Mouse (Mus musculus) testis, adult 2 months (tissue): ENCODE measurements at regions not wholly inside any gene's neighbourhood (a gene's known extent, or its start where the extent isn't known, plus 50 kb on each side); places are given as distances from the start of the nearest gene placed in this dataset.
A peak's percentile ranks its signal among the peaks of the same experiment; 100 is the strongest.
"Not testable (repeated sequence)": the region's sequence is repeated elsewhere in the genome, so short reads cannot be mapped to it uniquely, and the experiment has no call there.

Source experiments
- H3K27ac ChIP-seq: fragments of 200-500 bp; 2 replicates; pipeline ENCODE4 v1.5.1; 2012; ENCODE audit warnings: low read depth, low read length; ENCODE audit not compliant: control insufficient read depth, insufficient read depth
- H3K27me3 ChIP-seq: fragments of 200-500 bp; 2 replicates; pipeline ENCODE4 v1.6.1; 2012; ENCODE audit warnings: mild to moderate bottlenecking, low read length, moderate library complexity; ENCODE audit not compliant: control insufficient read depth, insufficient read depth
- H3K36me3 ChIP-seq: fragments of 200-500 bp; 2 replicates; pipeline ENCODE4 v1.6.1; 2012; ENCODE audit warnings: mild to moderate bottlenecking, low read length; ENCODE audit not compliant: control insufficient read depth, insufficient read depth
- H3K4me1 ChIP-seq: fragments of 200-500 bp; 2 replicates; pipeline ENCODE4 v1.6.1; 2012; ENCODE audit warnings: low read length; ENCODE audit not compliant: control insufficient read depth, insufficient read depth
- H3K4me3 ChIP-seq: fragments of 200-500 bp; 2 replicates; pipeline ENCODE4 v1.5.1; 2012; ENCODE audit warnings: low read depth, mild to moderate bottlenecking, low read length, moderate library complexity, mixed read lengths; ENCODE audit not compliant: control insufficient read depth
- CTCF ChIP-seq: fragments of 200-500 bp; IDR thresholded peaks from 2 replicates; pipeline ENCODE4 v1.5.1; 2012; ENCODE audit warnings: low read depth, mild to moderate bottlenecking, inconsistent platforms, low read length, moderate library complexity; ENCODE audit not compliant: control insufficient read depth, insufficient read depth, insufficient replicate concordance
- POLR2A ChIP-seq: fragments of 200-500 bp; IDR thresholded peaks from 2 replicates; pipeline ENCODE4 v1.6.1; 2012; ENCODE audit warnings: low read depth, mild to moderate bottlenecking, inconsistent platforms, low read length, moderate library complexity; ENCODE audit not compliant: control insufficient read depth

DNA sequence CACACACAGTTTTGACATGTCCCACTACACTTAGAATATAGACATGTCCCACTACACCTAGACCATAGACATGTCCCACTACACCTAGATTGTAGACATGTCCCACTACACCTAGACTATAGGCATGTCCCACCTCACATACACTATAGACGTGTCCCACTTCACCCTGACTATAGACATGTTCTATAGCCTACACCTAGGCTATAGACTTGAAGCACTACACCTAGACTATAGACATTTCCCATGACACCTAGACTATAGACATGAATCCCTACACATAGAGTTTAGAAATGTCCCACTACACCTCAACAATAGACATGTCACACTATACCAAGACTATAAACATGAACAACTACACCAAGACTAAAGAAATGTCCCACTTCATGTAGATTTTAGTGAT is 2580.9 kb downstream of the Gm37988 start:
- no peaks in the 10 kb centered on the region for H3K4me1 ChIP-seq
- TF ChIP-seq POLR2A, result no peak
- TF ChIP-seq CTCF, result no peak
- H3K36me3 ChIP-seq, result no peaks in the 10 kb centered on the region
- H3K27ac ChIP-seq, result no peak overlapping the region
- no peaks in the 10 kb centered on the region for H3K27me3 ChIP-seq
- H3K4me3 ChIP-seq, result no peak overlapping the region

DNA sequence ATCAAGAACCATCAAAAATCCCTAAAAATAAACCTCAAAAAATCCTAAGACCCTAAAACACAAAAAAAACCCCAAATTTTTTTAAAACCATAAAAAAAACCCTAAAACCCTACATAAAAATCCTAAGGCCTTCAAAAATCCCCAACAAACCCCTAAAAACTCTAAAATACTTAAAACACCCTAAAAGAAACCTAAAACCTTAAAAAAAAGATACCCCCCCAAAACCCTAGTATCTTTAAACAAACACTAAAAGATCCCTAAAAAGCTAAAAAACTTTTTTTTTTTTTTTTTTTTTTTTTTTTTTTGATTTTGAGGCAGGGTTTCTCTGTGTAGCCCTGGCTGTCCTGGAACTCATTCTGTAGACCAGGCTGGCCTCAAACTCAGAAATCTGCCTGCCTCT is 2585.8 kb downstream of the Gm37988 start:
- no peaks in the 10 kb centered on the region for H3K27me3 ChIP-seq
- TF ChIP-seq CTCF, result no peak
- TF ChIP-seq POLR2A, result no peak

DNA sequence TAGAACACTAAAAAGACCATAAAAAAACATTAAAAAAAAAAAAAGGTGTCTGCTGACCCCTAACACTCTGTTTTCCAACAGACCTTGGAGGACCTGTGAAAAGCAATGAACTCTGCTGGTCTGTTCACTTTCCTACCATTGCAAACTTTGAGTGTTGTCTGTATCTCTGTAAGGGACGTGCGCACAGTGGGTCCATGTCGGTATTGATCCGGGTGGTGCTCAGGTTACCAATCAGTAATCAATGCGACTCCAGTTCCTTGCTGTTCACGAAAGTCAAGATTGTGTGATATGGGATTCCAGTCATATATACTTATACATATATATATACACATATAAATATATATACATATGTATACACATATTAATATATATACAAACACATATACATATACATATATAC is 2586.5 kb downstream of the Gm37988 start:
- H3K27me3 ChIP-seq, result no peaks in the 10 kb centered on the region
- H3K36me3 ChIP-seq, result no peaks in the 10 kb centered on the region
- no peak overlapping the region for H3K4me3 ChIP-seq
- H3K4me1 ChIP-seq, result peaks cover 2% of the 10 kb centered on the region
- no peak overlapping the region for H3K27ac ChIP-seq
- TF ChIP-seq POLR2A, result no peak
- TF ChIP-seq CTCF, result no peak

More for the DNA sequence above, 2585.8 kb downstream of the Gm37988 start:
- H3K4me3 ChIP-seq, result no peak overlapping the region
- peaks cover 2% of the 10 kb centered on the region for H3K4me1 ChIP-seq
- H3K36me3 ChIP-seq, result no peaks in the 10 kb centered on the region
- no peak overlapping the region for H3K27ac ChIP-seq

DNA sequence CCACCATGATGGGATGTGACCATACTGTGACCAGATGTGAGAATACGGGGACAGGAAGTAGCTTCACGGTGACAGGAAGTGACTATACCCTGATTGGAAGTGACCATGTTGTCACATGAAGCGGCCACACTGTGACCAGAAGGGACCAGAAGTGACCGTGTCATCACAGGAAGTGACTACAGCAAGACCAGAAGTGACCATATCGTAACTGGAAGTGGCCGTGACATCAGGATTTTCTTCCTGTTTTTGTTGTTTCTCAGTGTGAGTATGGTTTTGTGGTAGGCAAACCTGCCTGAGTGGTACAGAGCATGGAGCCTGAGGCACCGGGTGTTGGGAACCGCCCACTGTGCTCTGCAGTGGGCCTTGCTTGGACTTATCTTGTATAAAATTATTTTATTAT is 2587.8 kb downstream of the Gm37988 start:
- no peaks in the 10 kb centered on the region for H3K27me3 ChIP-seq
- TF ChIP-seq CTCF (no peak), POLR2A (no peak)
- no peak overlapping the region for H3K4me3 ChIP-seq
- H3K4me1 ChIP-seq, result peaks cover 2% of the 10 kb centered on the region
- no peak overlapping the region for H3K27ac ChIP-seq
- H3K36me3 ChIP-seq, result no peaks in the 10 kb centered on the region

DNA sequence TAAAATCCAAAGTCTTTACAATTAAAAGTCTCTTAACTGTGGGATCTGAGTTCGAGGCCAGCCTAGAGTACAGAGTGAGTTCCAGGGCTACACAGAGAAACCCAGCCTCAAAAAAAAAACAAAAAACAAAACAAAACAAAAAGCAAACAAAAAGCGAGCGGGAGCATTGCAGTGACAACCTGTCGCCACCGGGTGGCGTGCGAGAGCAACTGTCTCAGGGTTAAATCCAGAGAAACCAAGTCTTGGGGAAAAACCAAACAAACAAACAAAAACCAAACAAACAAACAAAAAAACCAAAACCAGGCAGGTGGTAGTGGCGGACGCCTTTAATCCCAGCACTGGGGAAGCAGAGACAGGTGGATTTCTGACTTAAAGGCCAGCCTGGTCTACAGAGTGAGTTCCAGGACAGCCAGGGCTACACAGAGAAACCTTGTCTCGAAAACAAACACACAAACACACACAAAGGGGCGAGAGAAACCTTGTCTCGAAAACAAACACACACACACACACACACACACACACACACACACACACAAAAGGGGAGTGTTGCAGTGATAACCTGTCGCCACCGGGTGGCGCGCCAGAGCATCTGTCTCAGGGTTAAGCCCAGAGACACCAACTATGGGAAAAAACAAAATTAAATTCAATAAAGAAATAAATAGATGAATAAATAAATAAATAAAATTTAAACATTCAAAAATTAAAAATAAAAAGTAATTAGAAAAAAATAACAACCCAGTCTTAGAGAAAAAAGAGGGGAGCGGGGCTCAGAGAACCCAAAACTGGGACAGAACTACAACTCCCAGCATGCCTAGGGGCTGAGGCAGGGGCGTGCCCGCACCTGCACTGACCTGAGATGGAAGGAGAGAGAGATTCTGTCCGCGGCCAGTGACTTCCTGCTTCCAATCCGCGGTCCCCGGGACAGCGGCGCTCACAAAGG is 2589.4 kb downstream of the Gm37988 start:
- peaks cover 2% of the 10 kb centered on the region for H3K4me1 ChIP-seq
- peak overlapping the region; percentile 98 for H3K27ac ChIP-seq
- H3K4me3 ChIP-seq, result peak overlapping the region; percentile 99
- H3K27me3 ChIP-seq, result no peaks in the 10 kb centered on the region
- no peaks in the 10 kb centered on the region for H3K36me3 ChIP-seq
- TF ChIP-seq CTCF, result peak; percentile 85
- no peak for TF ChIP-seq POLR2A

DNA sequence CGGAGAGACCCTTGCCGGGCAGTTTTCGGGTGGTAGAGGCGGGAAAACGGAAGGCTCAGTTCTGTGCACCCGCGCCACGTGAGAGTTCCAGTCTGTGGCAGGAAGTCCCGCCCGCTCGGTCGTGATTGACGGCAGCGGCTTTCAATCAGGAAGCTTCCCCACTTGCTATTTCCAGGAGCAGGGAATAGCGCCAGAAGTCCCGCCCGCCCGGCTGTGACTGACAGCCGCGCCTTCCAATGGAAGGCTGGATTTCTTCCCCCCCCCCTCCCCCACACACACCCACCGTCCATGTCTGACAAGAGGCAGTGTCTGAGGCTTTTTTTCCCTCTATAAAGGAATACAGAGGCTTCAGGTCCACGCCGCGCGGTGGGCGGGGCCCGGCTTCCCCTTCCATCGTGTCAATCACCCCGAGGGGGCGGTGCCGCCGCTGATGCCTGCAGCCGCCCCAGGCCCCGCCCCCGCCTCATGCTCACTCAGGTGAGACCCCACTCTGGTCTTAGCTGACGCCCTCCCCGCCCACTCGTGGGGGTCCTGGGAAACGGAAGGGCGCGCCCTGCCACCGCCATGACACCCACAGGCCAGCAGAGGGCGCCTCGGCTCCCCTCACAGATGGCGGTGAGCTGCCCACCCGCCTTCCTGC is 2590.2 kb downstream of the Gm37988 start:
- no peaks in the 10 kb centered on the region for H3K27me3 ChIP-seq
- TF ChIP-seq POLR2A (0 out of 2 replicates have a peak, but pooled peaks have one; percentile 24), CTCF (peak; percentile 75)

DNA sequence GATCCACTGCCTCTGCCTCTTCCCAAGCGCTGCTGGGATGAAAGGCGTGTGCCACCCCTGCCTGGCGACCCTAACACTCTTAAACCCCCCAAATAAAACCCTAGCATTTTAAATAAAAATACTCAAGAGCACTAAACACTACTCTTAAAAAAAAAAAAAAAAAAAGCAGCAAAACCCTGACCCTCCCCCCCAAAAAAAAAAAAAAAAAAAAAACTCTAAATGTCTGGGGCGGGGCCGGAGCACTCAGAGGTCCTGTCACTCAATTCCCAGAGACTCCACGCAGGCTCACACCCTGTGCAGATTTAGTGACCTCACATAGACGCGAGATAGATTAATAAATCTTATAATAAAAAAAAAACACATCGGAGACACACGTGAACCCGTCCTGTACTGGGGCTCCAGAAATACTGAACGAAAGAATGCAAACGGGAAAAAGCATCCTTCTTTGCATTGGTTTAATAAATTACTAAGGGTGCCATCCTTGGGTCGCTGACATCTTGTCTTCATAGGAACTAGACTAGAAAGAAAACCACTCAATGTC is 2591.1 kb downstream of the Gm37988 start:
- Histone ChIP-seq H3K4me3 (peak overlapping the region; percentile 94), H3K4me1 (peaks cover 2% of the 10 kb centered on the region), H3K36me3 (no peaks in the 10 kb centered on the region), H3K27me3 (no peaks in the 10 kb centered on the region), H3K27ac (no peak overlapping the region)
- TF ChIP-seq CTCF (no peak), POLR2A (no peak)

More for the DNA sequence above, 2590.2 kb downstream of the Gm37988 start:
- H3K27ac ChIP-seq, result peak overlapping the region; percentile 98
- peak overlapping the region; percentile 99 for H3K4me3 ChIP-seq
- peaks cover 2% of the 10 kb centered on the region for H3K4me1 ChIP-seq
- no peaks in the 10 kb centered on the region for H3K36me3 ChIP-seq

- not testable (repeated sequence) for H3K4me1 ChIP-seq, H3K27ac ChIP-seq, H3K27me3 ChIP-seq, H3K36me3 ChIP-seq, H3K4me3 ChIP-seq
These were observed 2598.0 kb downstream of the Gm37988 start for GRCm38 (mm10) chr1:7405651-7406050.
